Mouse (Mus musculus): ENCODE measurements around the gene Arid5a.
A peak's percentile ranks its signal among the peaks of the same experiment; 100 is the strongest.

Gene Arid5a

GRCm38 (mm10) chr1:36307495-36308280 is at the start of gene Arid5a:
Gene Arid5a (plus strand): TSS chr1:36307733.
- peak; percentile 97 for DNase-seq (ENCODE audit: low read depth, low spot score)

GRCm38 (mm10) chr1:36258631-36259030 is 48.9 kb upstream of the Arid5a start:
- no peak for DNase-seq (ENCODE audit: low read depth, low spot score)

- no peak for DNase-seq (ENCODE audit: low read depth, low spot score)
These were observed 48.3 kb upstream of the Arid5a start for GRCm38 (mm10) chr1:36259281-36259680.

- peak; percentile 69 for DNase-seq (ENCODE audit: low read depth, low spot score)
These were observed 47.1 kb upstream of the Arid5a start for GRCm38 (mm10) chr1:36260418-36260817.

GRCm38 (mm10) chr1:36261708-36262504 is 45.6 kb upstream of the Arid5a start:
- peak; percentile 70 for DNase-seq (ENCODE audit: low read depth, low spot score)

GRCm38 (mm10) chr1:36263833-36264488 is 43.6 kb upstream of the Arid5a start:
- DNase-seq (ENCODE audit: low read depth, low spot score): peak; percentile 93

GRCm38 (mm10) chr1:36266293-36266692 is 41.2 kb upstream of the Arid5a start:
- DNase-seq (ENCODE audit: low read depth, low spot score): peak; percentile 48

- DNase-seq (ENCODE audit: low read depth, low spot score): no peak
These were observed 39.9 kb upstream of the Arid5a start for GRCm38 (mm10) chr1:36267595-36267994.

GRCm38 (mm10) chr1:36269121-36269795 is 38.3 kb upstream of the Arid5a start:
- no peak for DNase-seq (ENCODE audit: low read depth, low spot score)

- DNase-seq (ENCODE audit: low read depth, low spot score): no peak
These were observed 36.9 kb upstream of the Arid5a start for GRCm38 (mm10) chr1:36270666-36271065.

- no peak for DNase-seq (ENCODE audit: low read depth, low spot score)
These were observed 35.9 kb upstream of the Arid5a start for GRCm38 (mm10) chr1:36271516-36272230.

- DNase-seq (ENCODE audit: low read depth, low spot score): peak; percentile 77
These were observed 35.0 kb upstream of the Arid5a start for GRCm38 (mm10) chr1:36272546-36272945.

GRCm38 (mm10) chr1:36273288-36273687 is 34.2 kb upstream of the Arid5a start:
- peak; percentile 85 for DNase-seq (ENCODE audit: low read depth, low spot score)

GRCm38 (mm10) chr1:36274455-36274854 is 33.1 kb upstream of the Arid5a start, which contains the start of gene Neurl3:
Gene Neurl3 (minus strand): TSS chr1:36274679.
- peak; percentile 71 for DNase-seq (ENCODE audit: low read depth, low spot score)

- peak; percentile 43 for DNase-seq (ENCODE audit: low read depth, low spot score)
These were observed 31.7 kb upstream of the Arid5a start for GRCm38 (mm10) chr1:36275635-36276389.

GRCm38 (mm10) chr1:36277267-36278060 is 30.1 kb upstream of the Arid5a start:
- peak; percentile 82 for DNase-seq (ENCODE audit: low read depth, low spot score)

- DNase-seq (ENCODE audit: low read depth, low spot score): peak; percentile 85
These were observed 28.3 kb upstream of the Arid5a start for GRCm38 (mm10) chr1:36279202-36279601.

GRCm38 (mm10) chr1:36280938-36281337 is 26.6 kb upstream of the Arid5a start:
- DNase-seq (ENCODE audit: low read depth, low spot score): no peak

GRCm38 (mm10) chr1:36281849-36282248 is 25.7 kb upstream of the Arid5a start:
- DNase-seq (ENCODE audit: low read depth, low spot score): peak; percentile 59

Data from CD4-positive helper T cell, adult 2 months (primary cell).